Mouse (Mus musculus): ENCODE results near the gene Atp9a. TPM values are rescaled to one million over a fixed set of nuclear protein-coding genes. Genes with fewer than 3 reads are reported as not detected.

The Atp9a gene
- polyA plus RNA-seq, 1 experiment from 2014 or later: 60.4 TPM

GRCm38 (mm10) chr2:168588591-168589367 is 153.4 kb downstream of the Atp9a start:
- Histone ChIP-seq H3K36me3 (no peaks in the 10 kb centered on the region), H3K4me2 (replicated peaks) (peak overlapping the region; percentile 66), H3K9me3 (no peaks in the 10 kb centered on the region), H3K4me3 (no peak overlapping the region), H3K9ac (replicated peaks) (no peak overlapping the region), H3K27me3 (peaks cover 20% of the 10 kb centered on the region; the same call in 1 of the 2 replicates), H3K4me1 (peaks cover 42% of the 10 kb centered on the region), H3K27ac (replicated peaks) (peak overlapping the region; percentile 38)
- WGBS: 20% methylated on average over 11 of the region's 11 CpGs
- ATAC-seq (replicated peaks): peak; percentile 71

GRCm38 (mm10) chr2:168587159-168587558 is 155.1 kb downstream of the Atp9a start:
- Histone ChIP-seq H3K27ac (replicated peaks) (no peak overlapping the region), H3K4me1 (peaks cover 42% of the 10 kb centered on the region), H3K4me2 (replicated peaks) (no peak overlapping the region), H3K27me3 (peaks cover 18% of the 10 kb centered on the region; the same call in 1 of the 2 replicates), H3K36me3 (no peaks in the 10 kb centered on the region), H3K4me3 (no peak overlapping the region), H3K9ac (replicated peaks) (no peak overlapping the region), H3K9me3 (no peaks in the 10 kb centered on the region)
- ATAC-seq (replicated peaks): no peak
- 58% methylated on average over 8 of the region's 8 CpGs for WGBS

DNA sequence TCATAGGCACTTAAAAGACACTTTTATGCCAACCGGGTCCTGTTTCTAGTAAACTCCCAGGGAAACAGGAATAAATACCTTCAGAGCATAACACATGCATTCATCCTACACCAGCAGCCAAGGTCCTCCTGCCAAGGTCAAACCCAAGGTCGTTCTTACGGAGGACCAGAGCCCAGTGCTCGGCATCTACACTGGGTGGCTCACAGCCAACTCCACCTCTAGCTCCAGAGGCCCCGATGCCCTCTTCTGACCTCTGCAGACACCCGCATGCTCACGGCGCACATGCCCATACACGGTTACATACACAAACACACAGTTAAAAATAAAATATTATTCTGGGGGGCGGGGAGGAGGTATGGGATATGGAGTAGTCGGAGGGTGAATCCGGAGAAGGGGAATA is 155.7 kb downstream of the Atp9a start:
- peaks cover 44% of the 10 kb centered on the region for H3K4me1 ChIP-seq
- no peaks in the 10 kb centered on the region for H3K9me3 ChIP-seq
- no peak overlapping the region for H3K4me3 ChIP-seq
- H3K4me2 ChIP-seq (replicated peaks): no peak overlapping the region
- 88% methylated on average over 12 of the region's 12 CpGs for WGBS
- H3K9ac ChIP-seq (replicated peaks): no peak overlapping the region
- no peaks in the 10 kb centered on the region for H3K36me3 ChIP-seq
- no peak overlapping the region for H3K27ac ChIP-seq (replicated peaks)
- peaks cover 13% of the 10 kb centered on the region; the same call in 1 of the 2 replicates for H3K27me3 ChIP-seq
- ATAC-seq (replicated peaks): no peak

DNA sequence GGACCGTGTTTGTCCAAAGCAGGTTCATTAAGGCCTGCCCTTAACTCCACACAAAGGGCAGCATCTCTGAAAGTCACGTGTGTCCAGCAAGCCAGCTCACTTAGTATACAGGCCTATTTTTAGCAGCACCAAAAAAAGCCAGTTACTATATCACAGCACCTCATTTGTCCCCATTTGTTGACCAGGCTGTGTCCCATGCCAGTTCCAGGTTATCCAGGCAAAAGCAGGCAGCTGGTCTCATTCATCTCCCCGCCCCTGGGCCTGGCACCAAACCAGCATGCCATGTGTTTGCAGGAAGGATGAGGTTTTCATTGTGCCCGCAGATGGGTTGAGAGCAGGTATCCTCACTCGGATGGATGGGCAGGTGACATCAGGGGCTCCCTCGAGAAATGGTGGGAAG is 157.4 kb downstream of the Atp9a start:
- no peak for ATAC-seq (replicated peaks)

More for the DNA sequence above, 157.4 kb downstream of the Atp9a start:
- Histone ChIP-seq H3K9me3 (no peaks in the 10 kb centered on the region), H3K4me1 (peaks cover 53% of the 10 kb centered on the region), H3K36me3 (no peaks in the 10 kb centered on the region), H3K4me2 (replicated peaks) (no peak overlapping the region), H3K27ac (replicated peaks) (no peak overlapping the region), H3K27me3 (peaks cover 6% of the 10 kb centered on the region; the same call in 1 of the 2 replicates), H3K4me3 (no peak overlapping the region), H3K9ac (replicated peaks) (no peak overlapping the region)
- WGBS: 51% methylated on average over 6 of the region's 6 CpGs

Small RNAs within 50 kb of the gene (microRNA-seq; reads per million reads assigned to microRNA genes)
- gene Mir7004: 2.4 reads per million, percentile 3 among the genes with 10 or more reads in this experiment

Other genes with a start within 250 kb of the Atp9a start
- gene Nfatc2, start 140.8 kb downstream of the Atp9a start, polyA plus RNA-seq (2015; fragmentation: Nextera tagmentation; extraction: Ambion mirVana): 1.9 TPM in 2 replicates
- gene Sall4, start 25.5 kb upstream of the Atp9a start, polyA plus RNA-seq (2015; fragmentation: Nextera tagmentation; extraction: Ambion mirVana): 0.47 and 0.88 TPM in 2 replicates
- 30.5 and 31.6 TPM in 2 replicates for gene Zfp64, start 213.2 kb upstream of the Atp9a start, polyA plus RNA-seq (2015; fragmentation: Nextera tagmentation; extraction: Ambion mirVana)